Mouse (Mus musculus): Measurements from ENCODE around the gene Xbp1. TPM values are rescaled to one million over a fixed set of nuclear protein-coding genes. Genes with fewer than 3 reads are reported as not detected.
A peak's percentile ranks its signal among the peaks of the same experiment; 100 is the strongest.
"Not testable (repeated sequence)": the region's sequence is repeated elsewhere in the genome, so short reads cannot be mapped to it uniquely, and the experiment has no call there.

Gene Xbp1
- polyA plus RNA-seq, 1 experiment from 2014 or later = 229 TPM

- Histone ChIP-seq H3K9ac (replicated peaks; ENCODE audit: low read length) (peak within 1 kb of the TSS; percentile 93), H3K4me1 (ENCODE audit: insufficient read depth, low read length) (peaks cover 15% of the 10 kb centered on the region), H3K4me3 (ENCODE audit: low read length) (peak within 1 kb of the TSS; percentile 89), H3K9me3 (ENCODE audit: low read length) (no peaks in the 10 kb centered on the region), H3K27me3 (ENCODE audit: insufficient read depth, low read length) (no peaks in the 10 kb centered on the region), H3K27ac (ENCODE audit: low read length) (peak within 1 kb of the TSS; percentile 81), H3K4me2 (replicated peaks; ENCODE audit: low read depth, low read length) (peak within 1 kb of the TSS; percentile 80), H3K36me3 (ENCODE audit: insufficient read depth, low read length) (peaks cover 9% of the 10 kb centered on the region)
- WGBS = under 1% methylated on average over 53 of the region's 65 CpGs
- ATAC-seq (ENCODE audit: low FRiP score, low TSS enrichment) = peak; percentile 99
Observed at GRCm38 (mm10) chr11:5541799-5542481, 21.5 kb downstream of the Xbp1 start, which contains the start of gene Ccdc117. Gene Ccdc117, minus strand, starts transcription at chr11:5542187.

- Histone ChIP-seq H3K9me3 (ENCODE audit: low read length) (no peaks in the 10 kb centered on the region), H3K4me3 (ENCODE audit: low read length) (peak overlapping the region; percentile 89), H3K27me3 (ENCODE audit: insufficient read depth, low read length) (no peaks in the 10 kb centered on the region), H3K4me1 (ENCODE audit: insufficient read depth, low read length) (peaks cover 15% of the 10 kb centered on the region), H3K36me3 (ENCODE audit: insufficient read depth, low read length) (peaks cover 9% of the 10 kb centered on the region), H3K4me2 (replicated peaks; ENCODE audit: low read depth, low read length) (peak overlapping the region; percentile 80), H3K27ac (ENCODE audit: low read length) (no peak overlapping the region), H3K9ac (replicated peaks; ENCODE audit: low read length) (no peak overlapping the region)
- WGBS = 43% methylated on average over 5 of the region's 5 CpGs
- ATAC-seq (ENCODE audit: low FRiP score, low TSS enrichment) = no peak
Observed at GRCm38 (mm10) chr11:5542482-5543185, 22.2 kb downstream of the Xbp1 start.

GRCm38 (mm10) chr11:5543281-5543680, 22.8 kb downstream of the Xbp1 start:
- peaks cover 8% of the 10 kb centered on the region for H3K36me3 ChIP-seq (ENCODE audit: insufficient read depth, low read length)
- no peaks in the 10 kb centered on the region for H3K27me3 ChIP-seq (ENCODE audit: insufficient read depth, low read length)
- H3K4me2 ChIP-seq (replicated peaks; ENCODE audit: low read depth, low read length) = no peak overlapping the region
- ATAC-seq (ENCODE audit: low FRiP score, low TSS enrichment) = no peak
- H3K27ac ChIP-seq (ENCODE audit: low read length) = no peak overlapping the region
- no peak overlapping the region for H3K4me3 ChIP-seq (ENCODE audit: low read length)
- no peaks in the 10 kb centered on the region for H3K9me3 ChIP-seq (ENCODE audit: low read length)
- peaks cover 15% of the 10 kb centered on the region for H3K4me1 ChIP-seq (ENCODE audit: insufficient read depth, low read length)
- WGBS = 73% methylated on average over 1 of the region's 1 CpGs
- H3K9ac ChIP-seq (replicated peaks; ENCODE audit: low read length) = no peak overlapping the region

GRCm38 (mm10) chr11:5544709-5545108, 24.2 kb downstream of the Xbp1 start:
- not testable (repeated sequence) for H3K27me3 ChIP-seq (ENCODE audit: insufficient read depth, low read length); H3K9me3 ChIP-seq (ENCODE audit: low read length); H3K36me3 ChIP-seq (ENCODE audit: insufficient read depth, low read length); ATAC-seq (ENCODE audit: low FRiP score, low TSS enrichment); H3K9ac ChIP-seq (replicated peaks; ENCODE audit: low read length); H3K4me2 ChIP-seq (replicated peaks; ENCODE audit: low read depth, low read length); H3K4me3 ChIP-seq (ENCODE audit: low read length); H3K27ac ChIP-seq (ENCODE audit: low read length)
- peaks cover 14% of the 10 kb centered on the region for H3K4me1 ChIP-seq (ENCODE audit: insufficient read depth, low read length)
- WGBS = 65% methylated on average over 1 of the region's 1 CpGs

- Histone ChIP-seq H3K9ac (replicated peaks; ENCODE audit: low read length) (no peak overlapping the region), H3K4me2 (replicated peaks; ENCODE audit: low read depth, low read length) (no peak overlapping the region), H3K36me3 (ENCODE audit: insufficient read depth, low read length) (no peaks in the 10 kb centered on the region), H3K9me3 (ENCODE audit: low read length) (no peaks in the 10 kb centered on the region), H3K27ac (ENCODE audit: low read length) (no peak overlapping the region), H3K4me1 (ENCODE audit: insufficient read depth, low read length) (peaks cover 9% of the 10 kb centered on the region), H3K27me3 (ENCODE audit: insufficient read depth, low read length) (no peaks in the 10 kb centered on the region), H3K4me3 (ENCODE audit: low read length) (no peak overlapping the region)
- WGBS = 82% methylated on average over 4 of the region's 4 CpGs
- no peak for ATAC-seq (ENCODE audit: low FRiP score, low TSS enrichment)
Observed at GRCm38 (mm10) chr11:5545457-5545856, 25.0 kb downstream of the Xbp1 start.

- 86% methylated on average over 3 of the region's 3 CpGs for whole genome bisulfite sequencing
- H3K9ac ChIP-seq (replicated peaks; ENCODE audit: low read length) = no peak overlapping the region
- no peak for ATAC-seq (ENCODE audit: low FRiP score, low TSS enrichment)
- H3K27me3 ChIP-seq (ENCODE audit: insufficient read depth, low read length) = no peaks in the 10 kb centered on the region
- no peaks in the 10 kb centered on the region for H3K36me3 ChIP-seq (ENCODE audit: insufficient read depth, low read length)
- H3K4me2 ChIP-seq (replicated peaks; ENCODE audit: low read depth, low read length) = no peak overlapping the region
- H3K4me1 ChIP-seq (ENCODE audit: insufficient read depth, low read length) = no peaks in the 10 kb centered on the region
- no peak overlapping the region for H3K27ac ChIP-seq (ENCODE audit: low read length)
- no peak overlapping the region for H3K4me3 ChIP-seq (ENCODE audit: low read length)
- 0 out of 2 replicates have a peak, but pooled peaks cover 2% of the 10 kb centered on the region for H3K9me3 ChIP-seq (ENCODE audit: low read length)
Observed at GRCm38 (mm10) chr11:5546693-5547092, 26.2 kb downstream of the Xbp1 start.

GRCm38 (mm10) chr11:5551430-5551829, 31.0 kb downstream of the Xbp1 start:
- ATAC-seq (ENCODE audit: low FRiP score, low TSS enrichment) = no peak
- Histone ChIP-seq H3K4me1 (ENCODE audit: insufficient read depth, low read length) (no peaks in the 10 kb centered on the region), H3K36me3 (ENCODE audit: insufficient read depth, low read length) (no peaks in the 10 kb centered on the region), H3K9ac (replicated peaks; ENCODE audit: low read length) (no peak overlapping the region), H3K9me3 (ENCODE audit: low read length) (0 out of 2 replicates have a peak, but pooled peaks cover 2% of the 10 kb centered on the region), H3K27me3 (ENCODE audit: insufficient read depth, low read length) (no peaks in the 10 kb centered on the region), H3K4me2 (replicated peaks; ENCODE audit: low read depth, low read length) (no peak overlapping the region), H3K4me3 (ENCODE audit: low read length) (no peak overlapping the region), H3K27ac (ENCODE audit: low read length) (no peak overlapping the region)
- WGBS = 81% methylated on average over 5 of the region's 5 CpGs

GRCm38 (mm10) chr11:5551931-5552330, 31.5 kb downstream of the Xbp1 start:
- no peaks in the 10 kb centered on the region for H3K27me3 ChIP-seq (ENCODE audit: insufficient read depth, low read length)
- WGBS = 78% methylated on average over 1 of the region's 1 CpGs

GRCm38 (mm10) chr11:5560273-5560672, 39.8 kb downstream of the Xbp1 start:
- ATAC-seq (ENCODE audit: low FRiP score, low TSS enrichment) = no peak
- no peaks in the 10 kb centered on the region for H3K27me3 ChIP-seq (ENCODE audit: insufficient read depth, low read length)
- WGBS = 78% methylated on average over 3 of the region's 3 CpGs
- no peaks in the 10 kb centered on the region for H3K36me3 ChIP-seq (ENCODE audit: insufficient read depth, low read length)
- no peak overlapping the region for H3K27ac ChIP-seq (ENCODE audit: low read length)
- no peak overlapping the region for H3K4me2 ChIP-seq (replicated peaks; ENCODE audit: low read depth, low read length)
- H3K4me3 ChIP-seq (ENCODE audit: low read length) = no peak overlapping the region
- no peaks in the 10 kb centered on the region for H3K4me1 ChIP-seq (ENCODE audit: insufficient read depth, low read length)
- H3K9me3 ChIP-seq (ENCODE audit: low read length) = no peaks in the 10 kb centered on the region
- H3K9ac ChIP-seq (replicated peaks; ENCODE audit: low read length) = no peak overlapping the region

More at GRCm38 (mm10) chr11:5551931-5552330, 31.5 kb downstream of the Xbp1 start:
- Histone ChIP-seq H3K27ac (ENCODE audit: low read length) (no peak overlapping the region), H3K36me3 (ENCODE audit: insufficient read depth, low read length) (no peaks in the 10 kb centered on the region), H3K4me1 (ENCODE audit: insufficient read depth, low read length) (no peaks in the 10 kb centered on the region), H3K4me2 (replicated peaks; ENCODE audit: low read depth, low read length) (no peak overlapping the region), H3K9me3 (ENCODE audit: low read length) (0 out of 2 replicates have a peak, but pooled peaks cover 2% of the 10 kb centered on the region), H3K9ac (replicated peaks; ENCODE audit: low read length) (no peak overlapping the region), H3K4me3 (ENCODE audit: low read length) (no peak overlapping the region)
- ATAC-seq (ENCODE audit: low FRiP score, low TSS enrichment) = no peak

All from kidney, embryonic 16.5 days (tissue).